Mouse (Mus musculus) forebrain, embryonic 11.5 days (tissue): Measurements from ENCODE around the gene Krtap29-1. TPM values are rescaled to one million over a fixed set of nuclear protein-coding genes. Genes with fewer than 3 reads are reported as not detected.

Experiments
- ATAC-seq: fragments of 200-750 bp; cut with Nextera tagmentation; replicated peaks from 2 replicates; pipeline ENCODE4 v1.8.0; 2017; ENCODE audit warnings: moderate TSS enrichment; ENCODE audit not compliant: low FRiP score
- DNase-seq: peaks from one replicate; pipeline ENCODE4 v3.0.0-alpha.2; 2017; ENCODE audit warnings: low spot score
- H3K27ac ChIP-seq: fragments of 300-500 bp; sonication (generic); 2 replicates; pipeline ENCODE4 v1.5.1; 2014; ENCODE audit warnings: low read depth, low read length
- H3K27me3 ChIP-seq: fragments of 300-500 bp; sonication (generic); 2 replicates; pipeline ENCODE4 v1.6.1; 2014; ENCODE audit warnings: mild to moderate bottlenecking, low read length, mixed read lengths; ENCODE audit not compliant: control insufficient read depth, insufficient read depth
- H3K36me3 ChIP-seq: fragments of 300-500 bp; sonication (generic); 2 replicates; pipeline ENCODE4 v1.6.1; 2014; ENCODE audit warnings: mild to moderate bottlenecking, low read length, moderate library complexity, mixed read lengths; ENCODE audit not compliant: control insufficient read depth, insufficient read depth
- H3K4me1 ChIP-seq: fragments of 300-500 bp; sonication (generic); replicated peaks from 2 replicates; pipeline ENCODE4 v1.6.1; 2014; ENCODE audit warnings: low read length, mixed read lengths; ENCODE audit not compliant: control insufficient read depth, insufficient read depth
- H3K4me2 ChIP-seq: fragments of 300-500 bp; sonication (generic); 2 replicates; pipeline ENCODE4 v1.6.1; 2014; ENCODE audit warnings: low read depth, mild to moderate bottlenecking, low read length, moderate library complexity, mixed read lengths; ENCODE audit not compliant: severe bottlenecking
- H3K4me3 ChIP-seq: fragments of 300-500 bp; sonication (generic); 2 replicates; pipeline ENCODE4 v1.5.1; 2014; ENCODE audit warnings: low read depth, low read length
- H3K9ac ChIP-seq: fragments of 300-500 bp; sonication (generic); 2 replicates; pipeline ENCODE4 v1.6.1; 2014; ENCODE audit warnings: low read length
- H3K9me3 ChIP-seq: fragments of 300-500 bp; sonication (generic); 2 replicates; pipeline ENCODE4 v1.6.1; 2016; ENCODE audit warnings: low read length, mixed read lengths; ENCODE audit not compliant: control insufficient read depth
- WGBS: fragments of 180-500 bp; shearing (Covaris S2); extraction: QIAGEN DNeasy Blood & Tissue Kit; methylation state at CpG from one replicate; pipeline ENCODE4 v1.1.7; 2014; 5-methylcytosine and 5-hydroxymethylcytosine counted together
- polyA plus RNA-seq: library from polyadenylated mRNA; unstranded; fragments of >200 nt; fragmentation: Nextera tagmentation; extraction: Ambion mirVana; gene quantifications from 2 replicates; pipeline ENCODE4 v1.2.1, GENCODE M21; 2014

Gene Krtap29-1
- polyA plus RNA-seq: not detected in 2 replicates

GRCm38 (mm10) chr11:99978953-99979352 is at the start of gene Krtap29-1:
Gene Krtap29-1, minus strand, starts transcription at chr11:99979053.
- Histone ChIP-seq H3K27me3 (no peaks in the 10 kb centered on the region), H3K27ac (no peak within 1 kb of the TSS), H3K4me3 (no peak within 1 kb of the TSS), H3K4me1 (no peaks in the 10 kb centered on the region), H3K36me3 (no peaks in the 10 kb centered on the region), H3K9me3 (no peaks in the 10 kb centered on the region), H3K9ac (no peak within 1 kb of the TSS), H3K4me2 (no peak within 1 kb of the TSS)
- DNase-seq: no peak
- 77% methylated on average over 5 of the region's 5 CpGs for WGBS
- ATAC-seq: no peak

- Histone ChIP-seq H3K9me3 (no peaks in the 10 kb centered on the region), H3K9ac (no peak overlapping the region), H3K27ac (no peak overlapping the region), H3K36me3 (no peaks in the 10 kb centered on the region), H3K27me3 (no peaks in the 10 kb centered on the region), H3K4me3 (no peak overlapping the region), H3K4me2 (no peak overlapping the region), H3K4me1 (no peaks in the 10 kb centered on the region)
- DNase-seq (no peak), ATAC-seq (no peak)
- 86% methylated on average over 5 of the region's 5 CpGs for WGBS
These were observed 42.6 kb upstream of the Krtap29-1 start for GRCm38 (mm10) chr11:100021438-100021837.

- H3K9me3 ChIP-seq: no peaks in the 10 kb centered on the region
- no peak overlapping the region for H3K27ac ChIP-seq
- H3K4me2 ChIP-seq: no peak overlapping the region
- 86% methylated on average over 1 of the region's 1 CpGs for WGBS
- no peaks in the 10 kb centered on the region for H3K36me3 ChIP-seq
- H3K4me3 ChIP-seq: no peak overlapping the region
- DNase-seq: no peak
- no peak overlapping the region for H3K9ac ChIP-seq
- no peaks in the 10 kb centered on the region for H3K4me1 ChIP-seq
- H3K27me3 ChIP-seq: no peaks in the 10 kb centered on the region
- no peak for ATAC-seq
These were observed 40.6 kb upstream of the Krtap29-1 start for GRCm38 (mm10) chr11:100019466-100019865.

GRCm38 (mm10) chr11:100016112-100016511 is 37.3 kb upstream of the Krtap29-1 start, which contains the start of gene Krt33a:
Gene Krt33a, minus strand, starts transcription at chr11:100016212.
- WGBS: 89% methylated on average over 4 of the region's 4 CpGs
- no peaks in the 10 kb centered on the region for H3K9me3 ChIP-seq
- ATAC-seq: no peak
- no peaks in the 10 kb centered on the region for H3K27me3 ChIP-seq
- H3K4me3 ChIP-seq: no peak within 1 kb of the TSS
- H3K9ac ChIP-seq: no peak within 1 kb of the TSS
- H3K4me2 ChIP-seq: no peak within 1 kb of the TSS
- DNase-seq: no peak
- H3K36me3 ChIP-seq: no peaks in the 10 kb centered on the region
- no peak within 1 kb of the TSS for H3K27ac ChIP-seq
- no peaks in the 10 kb centered on the region for H3K4me1 ChIP-seq

- Histone ChIP-seq H3K36me3 (no peaks in the 10 kb centered on the region), H3K4me3 (no peak overlapping the region), H3K27me3 (no peaks in the 10 kb centered on the region), H3K4me1 (no peaks in the 10 kb centered on the region), H3K4me2 (no peak overlapping the region), H3K27ac (no peak overlapping the region), H3K9me3 (no peaks in the 10 kb centered on the region), H3K9ac (no peak overlapping the region)
- no peak for DNase-seq
- 82% methylated on average over 4 of the region's 4 CpGs for WGBS
- ATAC-seq: no peak
These were observed 34.9 kb upstream of the Krtap29-1 start for GRCm38 (mm10) chr11:100013691-100014171.

GRCm38 (mm10) chr11:100010682-100011081 is 31.8 kb upstream of the Krtap29-1 start:
- no peaks in the 10 kb centered on the region for H3K36me3 ChIP-seq
- no peak overlapping the region for H3K4me3 ChIP-seq
- DNase-seq (no peak), ATAC-seq (no peak)
- no peaks in the 10 kb centered on the region for H3K4me1 ChIP-seq
- WGBS: 88% methylated on average over 5 of the region's 5 CpGs
- H3K4me2 ChIP-seq: no peak overlapping the region
- H3K9ac ChIP-seq: no peak overlapping the region
- H3K9me3 ChIP-seq: no peaks in the 10 kb centered on the region
- H3K27me3 ChIP-seq: no peaks in the 10 kb centered on the region
- H3K27ac ChIP-seq: no peak overlapping the region

GRCm38 (mm10) chr11:100008336-100008735 is 29.5 kb upstream of the Krtap29-1 start:
- Histone ChIP-seq H3K27me3 (no peaks in the 10 kb centered on the region), H3K36me3 (no peaks in the 10 kb centered on the region), H3K4me2 (no peak overlapping the region), H3K27ac (no peak overlapping the region), H3K9ac (no peak overlapping the region), H3K9me3 (no peaks in the 10 kb centered on the region), H3K4me1 (no peaks in the 10 kb centered on the region), H3K4me3 (no peak overlapping the region)
- DNase-seq: no peak
- WGBS: 88% methylated on average over 5 of the region's 5 CpGs
- ATAC-seq: no peak

- ATAC-seq (no peak), DNase-seq (no peak)
- H3K27me3 ChIP-seq: no peaks in the 10 kb centered on the region
- H3K9me3 ChIP-seq: no peaks in the 10 kb centered on the region; the same call in 1 of the 2 replicates
- H3K4me3 ChIP-seq: no peak overlapping the region
- H3K4me2 ChIP-seq: no peak overlapping the region
- H3K27ac ChIP-seq: no peak overlapping the region
- WGBS: 49% methylated on average over 3 of the region's 3 CpGs
- no peak overlapping the region for H3K9ac ChIP-seq
- no peaks in the 10 kb centered on the region for H3K4me1 ChIP-seq
- no peaks in the 10 kb centered on the region for H3K36me3 ChIP-seq
These were observed 27.8 kb upstream of the Krtap29-1 start for GRCm38 (mm10) chr11:100006624-100007023.

- H3K9ac ChIP-seq: no peak overlapping the region
- DNase-seq (no peak), ATAC-seq (no peak)
- H3K9me3 ChIP-seq: no peaks in the 10 kb centered on the region; the same call in 1 of the 2 replicates
- H3K4me2 ChIP-seq: no peak overlapping the region
- H3K27me3 ChIP-seq: no peaks in the 10 kb centered on the region
- no peaks in the 10 kb centered on the region for H3K4me1 ChIP-seq
- WGBS: 89% methylated on average over 8 of the region's 8 CpGs
- no peaks in the 10 kb centered on the region for H3K36me3 ChIP-seq
- no peak overlapping the region for H3K4me3 ChIP-seq
- no peak overlapping the region for H3K27ac ChIP-seq
These were observed 27.1 kb upstream of the Krtap29-1 start for GRCm38 (mm10) chr11:100005905-100006304.
